Mouse (Mus musculus) gastrocnemius, postnatal 4 days (tissue): ENCODE measurements around the gene Tmprss9. TPM values are rescaled to one million over a fixed set of nuclear protein-coding genes. Genes with fewer than 3 reads are reported as not detected.

Experiments used
- DNase-seq, 2 experiments: peaks; one replicate each; pipeline ENCODE4 v3.0.0; 2021 to 2022; ENCODE audit warnings: low spot score in 2 of 2, mixed read lengths in 2 of 2
- total RNA-seq, 2 experiments: library from RNA; stranded (reverse); gene quantifications; 2 replicates each; pipeline ENCODE4 v1.2.3; 2021

Tmprss9 gene
- total RNA-seq, 2 experiments from 2014 or later: 0.10 TPM; not detected in 1

- DNase-seq: peak; percentile 68 to 69
These were observed 9.7 kb downstream of the Tmprss9 start for GRCm38 (mm10) chr10:80881301-80881700.

GRCm38 (mm10) chr10:80887181-80887580 lies 15.5 kb downstream of the Tmprss9 start:
- no peak for DNase-seq

- no peak for DNase-seq
These were observed 23.5 kb downstream of the Tmprss9 start for GRCm38 (mm10) chr10:80895100-80895499.

GRCm38 (mm10) chr10:80895697-80896096 lies 24.0 kb downstream of the Tmprss9 start:
- no peak for DNase-seq

GRCm38 (mm10) chr10:80896581-80897485 lies 25.2 kb downstream of the Tmprss9 start:
- DNase-seq: no peak

GRCm38 (mm10) chr10:80897861-80898510 lies 26.3 kb downstream of the Tmprss9 start:
- no peak for DNase-seq

GRCm38 (mm10) chr10:80899074-80899473 lies 27.4 kb downstream of the Tmprss9 start:
- DNase-seq: no peak

- DNase-seq: no peak
These were observed 28.1 kb downstream of the Tmprss9 start for GRCm38 (mm10) chr10:80899591-80900317.

- DNase-seq: peak; percentile 82 to 96
These were observed 28.9 kb downstream of the Tmprss9 start, which contains the start of gene Timm13 for GRCm38 (mm10) chr10:80900318-80901247. Gene Timm13, minus strand, starts transcription at chr10:80900969.

- DNase-seq: no peak
These were observed 30.0 kb downstream of the Tmprss9 start for GRCm38 (mm10) chr10:80901409-80902272.

- no peak for DNase-seq
These were observed 30.8 kb downstream of the Tmprss9 start for GRCm38 (mm10) chr10:80902273-80902940.

- no peak for DNase-seq
These were observed 31.6 kb downstream of the Tmprss9 start for GRCm38 (mm10) chr10:80903282-80903681.

GRCm38 (mm10) chr10:80904004-80904693 lies 32.5 kb downstream of the Tmprss9 start:
- DNase-seq: no peak

- no peak for DNase-seq
These were observed 33.1 kb downstream of the Tmprss9 start for GRCm38 (mm10) chr10:80904709-80905108.

GRCm38 (mm10) chr10:80909375-80910162 lies 37.9 kb downstream of the Tmprss9 start:
- DNase-seq: peak in 1 of 2 experiments; percentile 57

- no peak for DNase-seq
These were observed 39.7 kb downstream of the Tmprss9 start for GRCm38 (mm10) chr10:80911354-80911753.

GRCm38 (mm10) chr10:80911891-80912290 lies 40.2 kb downstream of the Tmprss9 start:
- no peak for DNase-seq
